Mouse (Mus musculus): ENCODE measurements around the gene Cass4.

The Cass4 gene

GRCm38 (mm10) chr2:172481654-172482385, 88.2 kb downstream of the Cass4 start:
- in situ Hi-C loops (cut with MboI, MseI): no loop called here

All from regulatory T cell (primary cell).